Mouse (Mus musculus) neural tube, embryonic 12.5 days (tissue): ENCODE data around the gene Hnrnpa1. TPM values are rescaled to one million over a fixed set of nuclear protein-coding genes. Genes with fewer than 3 reads are reported as not detected.

ENCODE experiments used
- ATAC-seq: fragments of 200-750 bp; cut with Nextera tagmentation; 2 replicates; pipeline ENCODE4 v1.8.0; 2017; ENCODE audit warnings: low read depth, mild to moderate bottlenecking, moderate TSS enrichment, moderate library complexity; ENCODE audit not compliant: low FRiP score
- H3K27ac ChIP-seq: fragments of 300-500 bp; sonication (generic); 2 replicates; pipeline ENCODE4 v1.5.1; 2016
- H3K27me3 ChIP-seq: fragments of 300-500 bp; sonication (generic); replicated peaks from 2 replicates; pipeline ENCODE4 v1.6.1; 2016; ENCODE audit warnings: mild to moderate bottlenecking
- H3K36me3 ChIP-seq: fragments of 300-500 bp; sonication (generic); 2 replicates; pipeline ENCODE4 v1.6.1; 2016; ENCODE audit warnings: mild to moderate bottlenecking
- H3K4me1 ChIP-seq: fragments of 300-500 bp; sonication (generic); 2 replicates; pipeline ENCODE4 v1.6.1; 2016
- H3K4me2 ChIP-seq: fragments of 300-500 bp; sonication (generic); replicated peaks from 2 replicates; pipeline ENCODE4 v1.6.1; 2016; ENCODE audit warnings: mild to moderate bottlenecking
- H3K4me3 ChIP-seq: fragments of 300-500 bp; sonication (generic); 2 replicates; pipeline ENCODE4 v1.5.1; 2016
- H3K9ac ChIP-seq: fragments of 300-500 bp; sonication (generic); 2 replicates; pipeline ENCODE4 v1.6.1; 2016; ENCODE audit warnings: mild to moderate bottlenecking
- H3K9me3 ChIP-seq: fragments of 300-500 bp; sonication (generic); 2 replicates; pipeline ENCODE4 v1.6.1; 2016; ENCODE audit warnings: mild to moderate bottlenecking
- WGBS: fragments of 180-500 bp; shearing (Covaris S2); methylation state at CpG from one replicate; pipeline ENCODE4 v1.1.7; 2016; 5-methylcytosine and 5-hydroxymethylcytosine counted together
- polyA plus RNA-seq: library from polyadenylated mRNA; unstranded; fragments of >200 nt; fragmentation: Nextera tagmentation; extraction: Ambion mirVana; gene quantifications from 2 replicates; pipeline ENCODE4 v1.2.1, GENCODE M21; 2016

Hnrnpa1 gene
- polyA plus RNA-seq, 1 experiment from 2014 or later: 1,154 TPM

GRCm38 (mm10) chr15:103284066-103284465 lies 43.8 kb downstream of the Hnrnpa1 start:
- Histone ChIP-seq H3K27ac (no peak overlapping the region), H3K9me3 (no peaks in the 10 kb centered on the region), H3K9ac (no peak overlapping the region), H3K4me2 (no peak overlapping the region), H3K4me3 (no peak overlapping the region), H3K4me1 (peaks cover 29% of the 10 kb centered on the region), H3K27me3 (no peaks in the 10 kb centered on the region), H3K36me3 (no peaks in the 10 kb centered on the region)
- ATAC-seq: no peak
- WGBS: 53% methylated on average over 3 of the region's 3 CpGs

DNA sequence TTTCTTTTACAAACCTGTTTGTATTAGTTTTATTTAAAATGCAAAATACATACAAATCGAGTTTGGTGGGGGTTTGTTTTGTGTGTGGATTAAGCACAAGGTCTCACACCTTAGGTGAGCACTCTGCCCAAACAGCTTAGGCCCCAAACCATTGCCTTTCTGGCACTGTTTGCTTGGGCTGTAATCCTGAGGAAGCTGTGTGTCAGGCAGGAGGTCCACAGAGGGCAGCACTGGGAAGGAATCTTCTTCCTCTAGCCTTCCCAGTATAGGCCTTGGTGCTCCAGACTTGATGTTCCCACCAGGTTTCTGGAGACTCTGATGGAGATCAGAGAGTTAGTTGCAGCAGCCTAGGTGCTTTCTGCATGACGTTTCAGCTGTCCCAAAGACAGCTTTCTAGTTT lies 44.4 kb downstream of the Hnrnpa1 start:
- Histone ChIP-seq H3K9me3 (no peaks in the 10 kb centered on the region), H3K27ac (0 out of 2 replicates have a peak overlapping the region, but pooled peaks have one; percentile 8), H3K4me1 (peaks cover 34% of the 10 kb centered on the region), H3K4me3 (no peak overlapping the region), H3K36me3 (no peaks in the 10 kb centered on the region), H3K9ac (0 out of 2 replicates have a peak overlapping the region, but pooled peaks have one; percentile 10), H3K27me3 (no peaks in the 10 kb centered on the region), H3K4me2 (no peak overlapping the region)
- WGBS: 45% methylated on average over 2 of the region's 2 CpGs
- ATAC-seq: no peak

GRCm38 (mm10) chr15:103285778-103286417 lies 45.7 kb downstream of the Hnrnpa1 start:
- ATAC-seq: no peak
- H3K27ac ChIP-seq: peak overlapping the region; percentile 22; the same call in 1 of the 2 replicates
- H3K4me2 ChIP-seq: peak overlapping the region; percentile 19; the same call in 1 of the 2 replicates
- H3K27me3 ChIP-seq: no peaks in the 10 kb centered on the region
- no peaks in the 10 kb centered on the region for H3K9me3 ChIP-seq
- H3K4me3 ChIP-seq: no peak overlapping the region
- 88% methylated on average over 1 of the region's 1 CpGs for WGBS
- H3K36me3 ChIP-seq: peaks cover 2% of the 10 kb centered on the region
- H3K9ac ChIP-seq: no peak overlapping the region
- peaks cover 42% of the 10 kb centered on the region for H3K4me1 ChIP-seq

DNA sequence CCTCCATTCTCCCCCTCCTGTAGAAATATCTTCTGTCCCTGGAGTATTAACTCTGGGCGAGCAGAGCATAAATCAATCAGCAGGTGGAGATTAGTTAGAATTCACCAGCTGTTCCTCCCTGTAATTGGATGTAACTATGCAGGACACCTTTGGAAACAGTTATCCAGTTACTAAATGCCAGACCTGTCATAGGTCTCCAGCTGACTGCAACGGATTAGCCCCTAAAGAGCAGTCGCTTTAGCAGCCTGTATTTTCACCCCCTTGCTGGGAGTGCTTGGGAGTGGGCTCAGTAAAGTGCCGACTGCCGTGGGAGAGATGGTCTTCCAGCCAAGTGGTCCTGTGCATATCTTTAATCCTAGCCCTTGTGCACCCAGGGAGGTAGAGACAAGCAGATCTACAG lies 49.4 kb downstream of the Hnrnpa1 start:
- Histone ChIP-seq H3K9me3 (no peaks in the 10 kb centered on the region), H3K9ac (peak overlapping the region; percentile 22; the same call in 1 of the 2 replicates), H3K4me3 (no peak overlapping the region), H3K27ac (peak overlapping the region; percentile 64), H3K36me3 (peaks cover 28% of the 10 kb centered on the region), H3K4me2 (peak overlapping the region; percentile 5; the same call in 1 of the 2 replicates), H3K27me3 (no peaks in the 10 kb centered on the region), H3K4me1 (peaks cover 46% of the 10 kb centered on the region)
- ATAC-seq: 0 out of 2 replicates have a peak, but pooled peaks have one; percentile 8
- WGBS: 22% methylated on average over 5 of the region's 5 CpGs

- WGBS: 67% methylated on average over 6 of the region's 6 CpGs
- H3K36me3 ChIP-seq: peaks cover 28% of the 10 kb centered on the region
- no peaks in the 10 kb centered on the region for H3K9me3 ChIP-seq
- no peak overlapping the region for H3K4me3 ChIP-seq
- H3K27me3 ChIP-seq: no peaks in the 10 kb centered on the region
- 0 out of 2 replicates have a peak overlapping the region, but pooled peaks have one; percentile 5 for H3K4me2 ChIP-seq
- H3K9ac ChIP-seq: no peak overlapping the region
- H3K4me1 ChIP-seq: peaks cover 40% of the 10 kb centered on the region
- peak; percentile 54; the same call in 1 of the 2 replicates for ATAC-seq
- peak overlapping the region; percentile 51 for H3K27ac ChIP-seq
Observed at GRCm38 (mm10) chr15:103290417-103290816, 50.2 kb downstream of the Hnrnpa1 start.

DNA sequence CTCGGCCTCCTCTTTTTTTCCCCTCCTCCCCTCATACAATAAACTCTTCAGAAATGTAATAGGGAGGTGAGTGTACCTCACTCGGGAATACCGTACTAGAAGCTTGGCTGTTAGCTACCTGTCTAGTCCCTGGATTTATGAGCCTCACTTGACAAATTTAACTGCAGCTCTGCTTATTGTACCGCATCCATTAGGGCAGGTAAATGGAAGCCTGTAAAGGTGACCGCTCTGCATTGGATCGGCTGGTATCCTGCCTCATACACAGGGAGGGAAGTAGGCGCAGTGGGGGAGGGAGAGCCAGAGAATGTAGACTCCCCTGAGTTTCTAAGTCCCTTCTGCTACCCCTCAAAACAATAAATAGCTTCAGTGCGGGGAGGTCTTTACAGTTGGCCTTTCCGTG lies 50.6 kb downstream of the Hnrnpa1 start:
- WGBS: 72% methylated on average over 9 of the region's 9 CpGs
- 0 out of 2 replicates have a peak overlapping the region, but pooled peaks have one; percentile 5 for H3K9ac ChIP-seq

GRCm38 (mm10) chr15:103292673-103293345 lies 52.6 kb downstream of the Hnrnpa1 start:
- Histone ChIP-seq H3K27ac (no peak overlapping the region), H3K4me2 (no peak overlapping the region), H3K27me3 (no peaks in the 10 kb centered on the region), H3K9me3 (no peaks in the 10 kb centered on the region), H3K4me1 (peaks cover 56% of the 10 kb centered on the region), H3K36me3 (peaks cover 28% of the 10 kb centered on the region), H3K9ac (no peak overlapping the region), H3K4me3 (no peak overlapping the region)
- ATAC-seq: no peak
- 88% methylated on average over 4 of the region's 4 CpGs for WGBS

More for the DNA sequence above, 50.6 kb downstream of the Hnrnpa1 start:
- ATAC-seq: peak; percentile 29; the same call in 1 of the 2 replicates
- peaks cover 40% of the 10 kb centered on the region for H3K4me1 ChIP-seq
- H3K4me2 ChIP-seq: no peak overlapping the region; the same call in 1 of the 2 replicates
- peaks cover 28% of the 10 kb centered on the region for H3K36me3 ChIP-seq
- H3K27ac ChIP-seq: peak overlapping the region; percentile 37; the same call in 1 of the 2 replicates
- H3K9me3 ChIP-seq: no peaks in the 10 kb centered on the region
- H3K4me3 ChIP-seq: no peak overlapping the region
- no peaks in the 10 kb centered on the region for H3K27me3 ChIP-seq

- Histone ChIP-seq H3K9me3 (no peaks in the 10 kb centered on the region), H3K27me3 (no peaks in the 10 kb centered on the region), H3K9ac (no peak overlapping the region), H3K36me3 (peaks cover 28% of the 10 kb centered on the region), H3K4me3 (no peak overlapping the region), H3K27ac (no peak overlapping the region), H3K4me1 (peaks cover 62% of the 10 kb centered on the region), H3K4me2 (no peak overlapping the region)
- WGBS: 97% methylated on average over 2 of the region's 2 CpGs
- no peak for ATAC-seq
Observed at GRCm38 (mm10) chr15:103293375-103293774, 53.1 kb downstream of the Hnrnpa1 start.

- Histone ChIP-seq H3K27ac (no peak overlapping the region), H3K9ac (no peak overlapping the region), H3K4me1 (peaks cover 63% of the 10 kb centered on the region), H3K27me3 (no peaks in the 10 kb centered on the region), H3K4me2 (no peak overlapping the region), H3K36me3 (peaks cover 28% of the 10 kb centered on the region), H3K9me3 (no peaks in the 10 kb centered on the region), H3K4me3 (no peak overlapping the region)
- ATAC-seq: no peak
- WGBS: 81% methylated on average over 2 of the region's 2 CpGs
Observed at GRCm38 (mm10) chr15:103294649-103295048, 54.4 kb downstream of the Hnrnpa1 start.

DNA sequence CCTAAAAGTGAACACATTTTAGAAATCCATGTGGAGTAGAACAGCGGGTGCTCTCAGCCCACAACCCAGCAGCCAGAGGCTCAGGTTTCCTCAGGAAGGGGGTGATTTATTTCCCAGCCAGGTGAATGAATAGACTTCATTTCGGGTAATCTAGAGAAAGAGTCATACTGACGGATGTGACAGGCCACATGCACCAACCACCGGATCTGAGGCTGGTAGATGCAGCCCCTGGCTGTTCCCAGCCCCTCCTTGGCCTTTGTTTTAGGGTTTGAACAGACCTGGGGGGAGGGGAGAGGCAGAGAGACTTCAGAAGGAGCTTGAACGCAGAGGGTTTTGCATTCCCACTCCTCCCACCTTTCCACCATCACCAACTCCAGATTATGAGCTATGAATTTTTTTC lies 55.6 kb downstream of the Hnrnpa1 start:
- H3K4me3 ChIP-seq: no peak overlapping the region
- peaks cover 63% of the 10 kb centered on the region for H3K4me1 ChIP-seq
- H3K9me3 ChIP-seq: no peaks in the 10 kb centered on the region
- peaks cover 27% of the 10 kb centered on the region for H3K36me3 ChIP-seq
- H3K27me3 ChIP-seq: no peaks in the 10 kb centered on the region
- ATAC-seq: no peak
- H3K27ac ChIP-seq: peak overlapping the region; percentile 43
- WGBS: 2% methylated on average over 5 of the region's 5 CpGs
- H3K9ac ChIP-seq: peak overlapping the region; percentile 44
- H3K4me2 ChIP-seq: 0 out of 2 replicates have a peak overlapping the region, but pooled peaks have one; percentile 9
